Mouse (Mus musculus) lung, postnatal 0 days (tissue): ENCODE results near the gene Fndc3a. TPM values are rescaled to one million over a fixed set of nuclear protein-coding genes. Genes with fewer than 3 reads are reported as not detected.

ENCODE experiments used
- ATAC-seq: fragments of 200-750 bp; cut with Nextera tagmentation; 2 replicates; pipeline ENCODE4 v1.8.0; 2017; ENCODE audit warnings: moderate library complexity
- DNase-seq: peaks from one replicate; pipeline ENCODE4 v3.0.0-alpha.2; 2016; ENCODE audit warnings: low spot score
- H3K27ac ChIP-seq: fragments of 300-500 bp; sonication (generic); 2 replicates; pipeline ENCODE4 v1.5.1; 2014; ENCODE audit warnings: antibody characterized with exemption, mild to moderate bottlenecking, low read length, mixed read lengths
- H3K27me3 ChIP-seq: fragments of 300-500 bp; sonication (generic); replicated peaks from 2 replicates; pipeline ENCODE4 v1.6.1; 2014; ENCODE audit warnings: low read length, mixed read lengths; ENCODE audit not compliant: insufficient read depth
- H3K36me3 ChIP-seq: fragments of 300-500 bp; sonication (generic); 2 replicates; pipeline ENCODE4 v1.6.1; 2014; ENCODE audit warnings: low read length, mixed read lengths; ENCODE audit not compliant: insufficient read depth
- H3K4me1 ChIP-seq: fragments of 300-500 bp; sonication (generic); 2 replicates; pipeline ENCODE4 v1.6.1; 2014; ENCODE audit warnings: antibody characterized with exemption, low read depth, low read length, mixed read lengths; ENCODE audit not compliant: insufficient read depth
- H3K4me2 ChIP-seq: fragments of 300-500 bp; sonication (generic); replicated peaks from 2 replicates; pipeline ENCODE4 v1.6.1; 2014; ENCODE audit warnings: low read depth, mild to moderate bottlenecking, low read length, moderate library complexity, mixed read lengths
- H3K4me3 ChIP-seq: fragments of 300-500 bp; sonication (generic); 2 replicates; pipeline ENCODE4 v1.5.1; 2014; ENCODE audit warnings: low read depth, low read length
- H3K9ac ChIP-seq: fragments of 300-500 bp; sonication (generic); replicated peaks from 2 replicates; pipeline ENCODE4 v1.6.1; 2014; ENCODE audit warnings: low read depth, mild to moderate bottlenecking
- H3K9me3 ChIP-seq: fragments of 300-500 bp; sonication (generic); 2 replicates; pipeline ENCODE4 v1.6.1; 2016; ENCODE audit warnings: low read length, mixed read lengths
- CTCF ChIP-seq: IDR thresholded peaks from 2 replicates; pipeline ENCODE4 v1.5.1; 2016; ENCODE audit warnings: antibody characterized with exemption, mild to moderate bottlenecking
- EP300 ChIP-seq: IDR thresholded peaks from 2 replicates; pipeline ENCODE4 v1.6.1; 2016; ENCODE audit warnings: antibody characterized with exemption, mild to moderate bottlenecking, control low read depth
- WGBS: fragments of 180-500 bp; shearing (Covaris S2); extraction: QIAGEN DNeasy Blood & Tissue Kit; methylation state at CpG from one replicate; pipeline ENCODE4 v1.1.7; 2014; 5-methylcytosine and 5-hydroxymethylcytosine counted together
- polyA plus RNA-seq: library from polyadenylated mRNA; unstranded; fragments of >200 nt; fragmentation: Nextera tagmentation; extraction: Ambion mirVana; gene quantifications from 2 replicates; pipeline ENCODE4 v1.2.1, GENCODE M21; 2015

Gene Fndc3a
- polyA plus RNA-seq, 1 experiment from 2014 or later = 40.2 TPM

GRCm38 (mm10) chr14:72533862-72534261 lies 175.9 kb downstream of the Fndc3a start:
- no peak for DNase-seq
- Histone ChIP-seq H3K9ac (no peak overlapping the region), H3K27me3 (peaks cover 20% of the 10 kb centered on the region), H3K36me3 (no peaks in the 10 kb centered on the region), H3K4me3 (no peak overlapping the region), H3K4me2 (no peak overlapping the region), H3K27ac (no peak overlapping the region), H3K9me3 (no peaks in the 10 kb centered on the region), H3K4me1 (peaks cover 6% of the 10 kb centered on the region; the same call in 1 of the 2 replicates)
- no peak for TF ChIP-seq EP300
- TF ChIP-seq CTCF = no peak
- WGBS = 56% methylated on average over 7 of the region's 7 CpGs
- no peak for ATAC-seq

GRCm38 (mm10) chr14:72532028-72532917 lies 177.5 kb downstream of the Fndc3a start:
- peak; percentile 15 for DNase-seq
- peak overlapping the region; percentile 28 for H3K4me3 ChIP-seq
- peak; percentile 49 for ATAC-seq
- WGBS = 3% methylated on average over 54 of the region's 54 CpGs
- H3K27me3 ChIP-seq = peaks cover 20% of the 10 kb centered on the region
- H3K9me3 ChIP-seq = no peaks in the 10 kb centered on the region
- TF ChIP-seq CTCF = peak; percentile 2; the same call in 1 of the 2 replicates
- no peak for TF ChIP-seq EP300
- no peak overlapping the region for H3K9ac ChIP-seq
- peaks cover 6% of the 10 kb centered on the region; the same call in 1 of the 2 replicates for H3K4me1 ChIP-seq
- peak overlapping the region; percentile 48 for H3K4me2 ChIP-seq
- no peaks in the 10 kb centered on the region for H3K36me3 ChIP-seq
- no peak overlapping the region for H3K27ac ChIP-seq

- H3K27ac ChIP-seq = no peak overlapping the region
- H3K4me1 ChIP-seq = peaks cover 4% of the 10 kb centered on the region; the same call in 1 of the 2 replicates
- TF ChIP-seq CTCF (no peak), EP300 (no peak)
- no peak overlapping the region for H3K4me3 ChIP-seq
- H3K4me2 ChIP-seq = no peak overlapping the region
- DNase-seq (no peak), ATAC-seq (no peak)
- peaks cover 14% of the 10 kb centered on the region for H3K27me3 ChIP-seq
- H3K9me3 ChIP-seq = no peaks in the 10 kb centered on the region
- no peak overlapping the region for H3K9ac ChIP-seq
- no peaks in the 10 kb centered on the region for H3K36me3 ChIP-seq
- WGBS = 71% methylated on average over 1 of the region's 1 CpGs
Observed at GRCm38 (mm10) chr14:72527126-72527525, 182.7 kb downstream of the Fndc3a start.

DNA sequence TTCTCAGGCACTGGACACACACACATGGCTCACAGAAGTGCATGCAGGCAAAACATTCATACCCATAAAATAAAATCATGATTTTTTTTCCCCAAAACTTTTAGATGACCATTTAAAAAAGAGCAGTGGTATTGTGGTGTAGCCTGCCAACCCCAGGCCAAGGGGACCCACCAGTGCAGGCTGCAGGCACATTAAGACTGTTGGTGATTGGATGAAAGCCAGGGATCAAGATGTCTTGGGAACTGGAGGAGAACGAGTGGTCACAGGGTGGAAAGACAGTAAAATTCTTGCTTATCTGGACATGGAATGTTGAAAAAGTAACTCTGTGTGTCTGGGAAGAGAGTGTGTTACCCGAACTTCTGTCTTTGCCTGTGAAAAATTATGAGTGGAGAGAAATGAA lies 190.2 kb downstream of the Fndc3a start:
- Histone ChIP-seq H3K27ac (no peak overlapping the region), H3K9me3 (no peaks in the 10 kb centered on the region), H3K4me2 (no peak overlapping the region), H3K4me3 (no peak overlapping the region), H3K4me1 (no peaks in the 10 kb centered on the region), H3K27me3 (no peaks in the 10 kb centered on the region), H3K9ac (no peak overlapping the region), H3K36me3 (no peaks in the 10 kb centered on the region)
- TF ChIP-seq CTCF (no peak), EP300 (no peak)
- no peak for ATAC-seq
- 16% methylated on average over 2 of the region's 2 CpGs for WGBS
- DNase-seq = no peak

DNA sequence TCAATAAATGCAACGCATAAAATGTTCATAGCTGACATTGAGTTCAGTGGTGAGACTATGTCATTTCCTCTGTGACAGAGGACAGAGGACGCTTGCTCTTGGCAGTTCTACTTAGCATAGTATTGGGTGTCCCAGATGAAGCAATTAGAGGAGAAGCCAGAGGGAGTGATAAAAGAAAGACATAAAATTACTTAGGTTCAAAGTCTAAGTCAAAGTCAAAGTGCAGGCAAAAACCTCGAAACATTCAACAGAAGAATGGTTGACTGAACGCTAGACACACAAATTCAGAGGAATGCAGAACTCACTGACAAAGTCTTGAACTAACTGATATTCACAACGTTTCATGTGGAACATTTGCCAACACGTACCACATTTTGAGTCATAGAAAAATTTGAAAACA lies 191.0 kb downstream of the Fndc3a start:
- Histone ChIP-seq H3K4me2 (no peak overlapping the region), H3K36me3 (no peaks in the 10 kb centered on the region), H3K9me3 (no peaks in the 10 kb centered on the region), H3K4me1 (no peaks in the 10 kb centered on the region), H3K4me3 (no peak overlapping the region), H3K27ac (no peak overlapping the region), H3K27me3 (no peaks in the 10 kb centered on the region), H3K9ac (no peak overlapping the region)
- no peak for ATAC-seq
- no peak for DNase-seq
- 70% methylated on average over 6 of the region's 6 CpGs for WGBS
- no peak for TF ChIP-seq EP300

DNA sequence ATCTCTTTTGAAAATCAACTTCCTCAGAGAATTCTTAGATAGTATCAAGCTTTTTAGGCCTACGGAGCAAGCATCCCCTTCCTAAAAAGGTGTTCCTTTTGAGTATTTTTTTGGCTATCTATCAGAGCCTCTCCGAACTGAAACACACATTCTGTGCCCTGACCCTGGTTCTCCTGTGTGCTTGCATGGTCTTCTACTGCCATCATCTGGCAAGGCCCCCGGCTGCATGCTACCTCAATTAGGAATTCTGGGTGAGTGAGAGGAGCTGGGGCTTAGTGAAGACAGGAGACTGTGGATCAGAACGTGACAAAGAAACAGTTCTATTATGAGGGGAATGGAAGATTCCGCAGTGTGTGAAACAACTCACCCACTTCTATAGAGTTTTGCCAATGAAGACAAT lies 193.4 kb downstream of the Fndc3a start:
- 24% methylated on average over 5 of the region's 5 CpGs for WGBS
- Histone ChIP-seq H3K27me3 (no peaks in the 10 kb centered on the region), H3K4me3 (no peak overlapping the region), H3K36me3 (no peaks in the 10 kb centered on the region), H3K4me2 (no peak overlapping the region), H3K9me3 (no peaks in the 10 kb centered on the region), H3K27ac (no peak overlapping the region), H3K9ac (no peak overlapping the region), H3K4me1 (no peaks in the 10 kb centered on the region)
- ATAC-seq = peak; percentile 38; the same call in 1 of the 2 replicates
- TF ChIP-seq EP300 (no peak), CTCF (peak; percentile 88)
- peak; percentile 64 for DNase-seq
